Mouse (Mus musculus) MN1 (cell line): ENCODE data around the gene Lmf2.

Experiments
- DNase-seq: peaks from one replicate; pipeline ENCODE4 v3.0.0-alpha.2; 2016; ENCODE audit warnings: low spot score

The Lmf2 gene

DNA sequence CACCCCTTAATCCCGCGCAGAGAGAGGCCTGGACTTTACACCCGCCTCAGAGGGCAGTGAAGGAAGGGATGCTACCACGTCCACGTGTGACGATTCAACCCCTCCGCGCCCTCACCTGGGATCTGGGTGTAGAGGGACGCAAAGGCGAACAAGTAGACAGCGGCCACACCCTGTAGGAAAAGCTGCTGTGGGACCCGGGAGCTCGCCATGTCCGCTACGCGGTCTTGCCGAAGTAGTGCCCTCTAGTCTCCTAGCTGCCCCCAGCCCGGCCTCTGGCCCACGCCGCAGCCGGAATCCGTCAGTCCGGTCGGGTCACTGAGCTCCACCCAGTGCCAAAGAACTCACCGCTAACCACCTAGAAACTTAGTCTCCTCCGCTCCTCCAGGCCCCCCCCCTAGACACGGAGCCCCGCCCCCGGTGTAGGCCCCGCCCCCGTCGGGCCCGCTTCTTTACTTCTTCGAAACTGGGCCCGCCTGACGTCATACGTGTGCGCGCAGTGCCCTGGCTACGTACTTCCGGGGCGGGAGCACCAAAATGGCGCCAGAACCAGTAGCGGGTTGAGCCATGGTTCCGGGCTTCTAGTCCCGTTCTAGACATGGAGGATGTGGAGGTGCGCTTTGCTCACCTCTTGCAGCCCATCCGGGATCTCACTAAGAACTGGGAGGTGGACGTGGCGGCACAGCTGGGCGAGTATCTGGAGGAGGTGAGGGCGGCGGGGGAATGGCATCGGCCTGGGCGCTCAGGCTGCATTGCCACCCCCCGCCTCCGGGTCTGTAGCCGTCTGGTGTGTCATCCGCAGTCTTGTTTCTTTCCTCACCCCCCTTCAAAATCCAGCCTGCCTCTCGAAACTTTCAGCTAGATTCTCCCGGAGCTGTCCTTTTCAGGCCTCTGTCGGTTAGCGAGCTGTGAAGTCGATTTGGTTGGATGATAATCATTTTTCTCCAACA is at the start of gene Lmf2, which contains the start of gene Ncaph2:
Gene Lmf2 (minus strand): TSS at position 419 of the 947 bp plus-strand sequence.
Gene Ncaph2 (plus strand): TSS at position 479 of the 947 bp plus-strand sequence.
- DNase-seq, result peak; percentile 99

DNA sequence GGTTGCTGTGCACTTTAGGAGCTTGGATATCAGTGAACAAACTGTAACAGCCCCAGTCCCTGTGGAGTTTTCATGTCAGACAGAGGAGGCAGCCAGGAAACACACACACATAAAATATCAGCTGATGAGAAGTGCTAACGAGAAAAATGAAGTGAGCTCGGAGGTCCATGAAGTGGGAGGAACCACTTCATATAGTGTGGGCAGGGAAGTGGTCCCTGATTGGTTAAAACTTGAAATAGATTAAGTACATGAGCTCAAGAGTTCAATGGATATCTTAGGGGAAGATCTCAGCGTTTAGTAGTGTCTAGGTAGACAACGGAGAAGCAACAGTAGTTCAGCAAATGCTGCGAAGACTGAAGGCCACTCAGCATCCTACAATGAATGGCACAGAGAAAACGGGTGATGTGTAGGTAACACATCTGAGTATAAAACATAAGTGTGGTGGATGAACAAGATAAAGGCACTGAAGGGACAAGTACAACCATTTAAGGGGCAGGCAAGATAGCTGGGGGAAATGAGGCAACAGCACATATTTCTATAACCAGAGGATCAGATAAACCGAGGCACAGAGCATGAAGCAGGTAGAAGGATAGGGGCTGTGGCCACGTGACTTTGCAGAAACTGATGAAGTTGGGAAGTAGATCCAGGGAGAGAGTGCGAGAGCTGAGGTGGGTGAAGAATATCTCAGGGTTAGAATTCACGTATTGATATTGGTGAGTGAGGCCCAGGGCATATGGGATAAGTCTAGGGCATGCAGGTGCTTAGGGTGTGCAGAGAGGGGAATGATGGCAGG is 49.6 kb upstream of the Lmf2 start:
- no peak for DNase-seq

DNA sequence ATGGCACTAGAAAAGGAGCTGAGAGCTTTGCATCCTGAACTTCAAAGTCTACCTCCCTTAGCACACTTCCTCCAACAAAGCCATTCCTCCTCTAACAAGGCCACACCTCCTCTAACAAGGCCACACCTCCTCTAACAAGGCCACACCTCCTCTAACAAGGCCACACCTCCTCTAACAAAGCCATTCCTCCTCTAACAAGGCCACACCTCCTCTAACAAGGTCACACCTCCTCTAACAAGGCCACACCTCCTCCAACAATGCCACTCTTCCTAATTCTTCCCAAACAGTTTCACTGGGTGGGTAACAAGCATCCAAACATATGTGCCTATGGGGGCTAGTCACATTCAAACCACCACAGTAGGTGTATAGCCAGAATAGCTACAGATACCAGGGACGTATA is 47.0 kb upstream of the Lmf2 start:
- DNase-seq, result no peak

DNA sequence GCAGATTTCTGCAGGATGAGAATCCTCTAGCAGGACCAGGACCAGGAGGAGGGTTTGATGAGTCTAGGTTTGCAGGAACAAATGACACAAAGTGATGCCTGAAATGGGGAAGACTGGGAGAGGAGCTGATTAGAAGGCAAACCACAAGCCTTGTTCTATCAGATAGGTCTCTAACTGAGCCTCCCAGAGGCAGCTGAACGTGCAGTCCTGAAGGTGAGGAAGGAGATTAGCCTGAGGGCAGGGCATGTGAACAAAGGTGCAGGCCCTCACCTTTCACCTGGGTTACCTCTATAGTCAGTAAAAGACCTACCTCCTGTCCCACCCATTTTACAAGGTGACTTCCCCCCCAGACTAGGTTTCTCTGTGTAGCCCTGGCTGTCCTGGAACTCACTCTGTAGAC is 44.3 kb upstream of the Lmf2 start:
- DNase-seq, result no peak

DNA sequence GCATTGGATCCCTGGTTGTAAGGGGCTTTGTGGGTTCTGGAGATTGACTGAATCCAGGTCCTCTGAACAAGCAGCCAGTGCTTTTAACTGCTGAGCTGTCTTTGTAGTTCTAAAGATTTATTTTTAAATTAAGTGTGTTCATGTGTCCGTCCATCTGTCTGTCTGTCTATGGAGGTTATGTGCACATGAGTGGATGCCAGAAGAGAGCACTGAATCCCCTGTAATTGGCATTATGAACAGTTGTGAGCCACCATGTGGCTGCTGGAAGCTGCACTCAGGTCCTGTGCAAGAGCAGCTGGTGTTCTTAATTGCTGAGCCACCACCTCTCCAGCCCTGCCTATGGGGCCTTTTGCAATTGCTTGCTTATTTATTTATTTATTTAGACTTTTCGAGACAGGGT is 42.7 kb upstream of the Lmf2 start:
- no peak for DNase-seq

DNA sequence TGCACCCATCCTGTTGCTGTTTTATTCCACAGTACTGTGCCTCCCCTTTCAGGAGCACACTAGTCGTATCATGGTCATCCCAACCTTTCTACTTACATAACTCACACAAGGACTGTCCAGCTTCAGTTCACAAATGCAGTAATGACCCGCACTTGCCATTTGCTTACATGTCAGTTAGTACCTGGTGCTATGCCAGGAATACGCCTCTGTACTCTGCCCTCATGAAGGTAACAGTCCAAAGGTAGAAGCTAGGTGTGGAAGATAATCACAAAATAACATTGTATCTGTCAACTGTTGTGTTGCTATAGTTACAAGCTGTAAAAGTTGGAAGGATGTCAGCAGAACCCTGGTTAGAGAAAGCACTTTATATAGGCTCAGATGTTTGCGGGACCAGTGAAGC is 41.4 kb upstream of the Lmf2 start:
- DNase-seq, result no peak

DNA sequence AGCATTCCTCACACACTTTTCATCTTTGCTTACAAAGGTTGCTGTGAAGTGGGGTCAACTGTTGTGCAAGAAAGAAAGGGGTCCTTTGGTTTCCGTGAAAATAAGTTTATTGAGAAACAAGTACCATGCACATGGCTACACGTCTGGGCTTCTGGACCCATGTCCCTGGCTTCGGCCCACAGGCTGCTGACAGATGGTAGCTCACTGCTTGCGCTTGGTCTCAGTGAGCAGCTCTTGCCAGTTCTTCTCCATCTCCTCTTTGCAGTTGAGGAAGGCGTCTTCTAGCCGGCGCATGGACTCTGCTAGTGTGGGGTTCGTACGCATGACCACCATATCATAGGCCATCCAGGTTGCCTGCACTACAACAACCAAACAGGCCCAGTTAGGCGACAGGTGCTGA is 34.6 kb upstream of the Lmf2 start:
- DNase-seq, result no peak

DNA sequence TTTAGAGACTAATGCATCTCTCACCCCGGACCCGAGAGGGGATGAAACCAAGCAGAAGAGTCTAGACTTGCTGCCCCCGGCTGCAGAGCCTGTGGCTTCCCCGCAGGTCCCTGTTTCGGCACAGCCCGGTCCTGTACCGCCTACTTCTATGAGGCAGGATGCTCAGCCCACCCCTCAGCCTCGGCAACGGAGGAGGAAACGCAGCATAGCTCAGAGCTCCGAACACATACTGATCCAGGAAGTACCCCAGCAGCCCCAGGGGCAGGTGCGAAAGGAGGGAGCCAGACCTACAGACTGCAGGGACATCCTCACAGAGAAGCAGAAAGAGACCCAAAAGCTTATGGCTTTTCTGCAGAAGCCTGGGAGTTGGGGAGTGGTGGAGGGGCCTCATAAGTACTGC is 31.7 kb upstream of the Lmf2 start:
- DNase-seq, result no peak

DNA sequence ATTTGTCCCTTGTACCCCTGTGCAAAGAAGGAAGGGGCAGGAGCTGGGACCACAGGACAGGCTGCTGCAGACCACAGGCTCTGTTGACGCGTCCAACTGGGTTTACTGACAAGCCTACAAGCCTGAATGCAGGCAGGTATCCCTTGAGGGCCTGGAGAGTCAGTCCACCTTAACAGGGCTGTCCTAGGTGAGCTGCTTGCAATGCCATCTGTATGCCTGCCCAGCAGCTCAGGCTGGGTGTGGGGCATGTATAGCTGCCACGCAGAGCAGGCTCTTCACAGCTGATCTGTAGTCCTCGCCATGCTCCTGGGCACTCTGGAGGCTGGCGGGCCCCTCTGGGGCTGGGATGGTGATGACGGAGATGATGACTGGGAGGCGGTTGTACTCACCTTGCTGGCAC is 29.2 kb upstream of the Lmf2 start, which contains the start of gene Klhdc7b:
Gene Klhdc7b (plus strand): TSS at position 301 of the 400 bp plus-strand sequence.
- no peak for DNase-seq

DNA sequence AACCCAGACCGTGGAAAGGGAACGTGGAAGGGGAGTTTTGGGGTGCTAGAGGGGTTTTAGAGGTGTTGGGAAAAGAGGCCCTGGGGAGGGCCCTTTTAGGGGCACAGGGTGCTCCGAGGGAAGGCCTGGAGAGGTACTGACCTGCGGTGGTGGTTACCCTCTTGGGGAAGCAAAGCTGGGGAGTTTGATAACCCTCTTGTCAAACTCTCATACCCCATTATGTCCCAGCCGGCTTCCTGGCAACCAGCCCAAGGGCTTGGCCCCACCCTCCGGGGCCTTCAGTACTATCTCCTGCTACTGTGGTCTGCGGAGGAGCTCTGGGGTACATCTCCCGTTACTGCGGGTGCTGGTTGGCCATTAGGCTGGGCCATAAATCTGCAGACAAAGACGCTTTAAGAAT is 24.0 kb upstream of the Lmf2 start:
- DNase-seq, result no peak

DNA sequence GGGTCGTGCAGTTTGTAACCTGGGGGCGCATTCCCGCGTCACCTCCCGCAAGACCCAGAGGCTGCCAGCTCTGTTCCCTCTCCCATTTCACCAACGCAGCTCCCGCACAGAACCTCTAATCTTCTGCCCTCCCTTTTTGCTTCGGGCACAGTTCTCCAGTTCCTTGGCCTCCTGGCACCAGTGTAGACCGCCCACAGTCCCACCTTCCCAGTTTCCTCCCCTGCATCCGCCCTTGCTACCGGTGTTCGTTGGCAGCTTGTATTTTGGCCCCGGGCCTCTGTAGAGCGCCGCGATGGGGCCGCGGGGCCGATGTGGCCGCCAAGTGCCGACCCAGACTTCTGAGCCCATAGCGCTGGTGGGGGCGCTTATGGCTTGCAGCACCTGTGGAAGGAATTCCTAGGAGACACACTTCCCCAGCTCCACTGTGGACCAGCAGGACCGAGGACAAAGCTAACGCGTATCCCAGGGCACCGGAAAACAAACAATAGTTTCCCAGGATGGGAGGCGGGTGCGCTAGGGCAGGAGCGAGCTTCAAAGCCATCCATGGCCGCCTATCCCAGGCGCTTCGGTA is 23.5 kb upstream of the Lmf2 start, which contains the start of gene Odf3b:
Gene Odf3b (minus strand): TSS at position 452 of the 571 bp plus-strand sequence.
- no peak for DNase-seq

DNA sequence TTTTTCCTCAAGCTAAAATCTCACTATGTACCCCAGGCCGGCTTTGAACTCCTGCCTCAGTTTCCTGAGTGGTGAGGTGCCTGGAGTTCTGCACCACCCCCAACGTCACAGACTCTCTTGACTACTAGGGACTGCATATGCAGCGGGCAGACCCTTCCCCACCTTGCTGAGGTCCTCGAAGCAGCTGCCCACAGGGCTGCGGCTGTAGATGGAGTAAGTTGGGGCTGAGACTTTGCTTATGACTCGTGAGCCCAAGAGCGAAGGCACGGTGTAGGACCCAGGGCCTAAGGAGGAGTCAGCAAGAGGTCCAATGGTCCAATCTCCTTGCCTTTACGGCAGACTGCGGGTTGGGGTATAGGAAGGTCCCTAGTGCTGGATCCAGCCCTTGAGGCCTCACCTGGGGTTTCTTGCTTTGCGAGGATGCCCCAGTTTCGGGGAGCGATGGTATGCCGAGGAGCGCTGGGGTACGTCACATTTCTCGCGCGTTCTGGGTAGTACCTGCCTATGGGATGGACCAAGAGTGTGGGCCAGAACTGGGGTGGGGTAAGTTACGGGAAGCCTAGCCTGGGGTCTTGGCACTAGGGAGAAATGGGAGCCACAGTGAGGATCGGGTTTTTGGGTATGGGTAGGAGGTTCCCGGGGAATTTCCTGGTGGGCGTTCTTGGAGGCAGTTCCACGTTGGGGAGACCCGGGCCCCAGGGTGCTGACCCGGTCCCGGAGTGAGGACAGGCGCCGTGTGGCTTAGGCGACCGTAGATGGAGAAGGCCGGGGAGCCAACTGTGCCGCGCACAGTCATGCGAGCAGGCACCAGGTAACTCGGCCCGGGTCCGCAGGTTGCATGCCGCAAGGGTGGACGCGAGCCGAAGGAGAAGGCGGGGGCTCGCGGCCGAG is 22.7 kb upstream of the Lmf2 start:
- no peak for DNase-seq

DNA sequence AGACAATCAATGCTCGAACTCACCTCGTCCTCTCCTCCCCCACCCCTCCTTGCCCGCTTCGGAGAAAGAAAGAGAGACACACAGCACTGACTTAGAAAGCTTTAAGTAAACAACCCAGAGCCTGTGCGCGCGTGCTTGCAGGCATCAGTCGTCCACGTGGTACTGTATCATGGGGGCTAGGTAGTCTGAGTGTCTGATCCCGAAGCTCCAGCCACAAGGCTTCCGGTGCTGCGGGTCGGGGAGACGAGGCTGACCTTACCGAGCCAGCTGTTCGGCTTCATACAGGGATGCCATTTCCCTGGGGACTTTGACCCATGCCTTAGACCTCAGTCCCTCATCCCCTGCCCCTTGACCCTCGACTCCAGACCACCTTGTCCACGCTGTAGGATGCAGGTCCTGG is 21.9 kb upstream of the Lmf2 start:
- no peak for DNase-seq

DNA sequence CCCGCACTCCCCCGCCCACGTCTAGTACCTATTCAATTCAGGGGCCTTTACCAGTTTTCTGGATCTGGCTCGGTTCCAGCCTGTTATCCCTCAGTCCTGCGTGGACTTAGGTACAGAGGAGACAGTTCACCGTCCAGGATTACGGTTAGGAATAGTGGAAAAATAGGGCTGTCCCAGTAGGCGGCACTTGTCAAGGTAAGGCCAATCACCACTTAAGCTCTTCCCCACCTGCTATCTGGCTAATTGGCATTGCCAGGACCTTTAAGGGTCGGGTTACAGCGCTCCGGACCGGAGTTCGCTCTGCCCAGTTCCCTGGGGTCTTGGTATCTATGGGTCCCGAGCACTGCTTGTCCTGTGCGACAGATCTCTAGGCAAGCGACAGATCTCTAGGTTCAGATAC is 21.5 kb upstream of the Lmf2 start, which contains the start of gene Tymp:
Gene Tymp (minus strand): TSS at position 83 of the 400 bp plus-strand sequence.
- no peak for DNase-seq

DNA sequence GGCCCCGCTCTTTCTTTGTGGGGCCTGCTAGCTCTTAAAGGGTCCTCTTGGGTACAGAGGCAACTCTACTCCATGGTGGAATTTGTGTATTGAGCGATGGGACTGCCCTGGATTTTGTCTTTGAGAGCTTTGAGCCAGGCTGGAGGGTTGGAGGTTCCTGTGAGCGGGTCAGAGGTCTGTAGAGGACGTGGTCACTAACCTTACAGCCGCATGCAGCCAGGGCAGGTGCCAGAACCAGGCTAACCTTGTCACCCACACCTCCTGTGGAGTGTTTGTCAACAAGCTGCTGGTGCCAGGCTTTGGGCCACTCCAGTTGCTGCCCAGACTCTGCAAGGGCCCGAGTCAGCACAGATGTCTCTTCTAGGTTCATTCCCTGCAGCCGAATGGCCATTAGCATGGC is 20.6 kb upstream of the Lmf2 start:
- DNase-seq, result no peak

DNA sequence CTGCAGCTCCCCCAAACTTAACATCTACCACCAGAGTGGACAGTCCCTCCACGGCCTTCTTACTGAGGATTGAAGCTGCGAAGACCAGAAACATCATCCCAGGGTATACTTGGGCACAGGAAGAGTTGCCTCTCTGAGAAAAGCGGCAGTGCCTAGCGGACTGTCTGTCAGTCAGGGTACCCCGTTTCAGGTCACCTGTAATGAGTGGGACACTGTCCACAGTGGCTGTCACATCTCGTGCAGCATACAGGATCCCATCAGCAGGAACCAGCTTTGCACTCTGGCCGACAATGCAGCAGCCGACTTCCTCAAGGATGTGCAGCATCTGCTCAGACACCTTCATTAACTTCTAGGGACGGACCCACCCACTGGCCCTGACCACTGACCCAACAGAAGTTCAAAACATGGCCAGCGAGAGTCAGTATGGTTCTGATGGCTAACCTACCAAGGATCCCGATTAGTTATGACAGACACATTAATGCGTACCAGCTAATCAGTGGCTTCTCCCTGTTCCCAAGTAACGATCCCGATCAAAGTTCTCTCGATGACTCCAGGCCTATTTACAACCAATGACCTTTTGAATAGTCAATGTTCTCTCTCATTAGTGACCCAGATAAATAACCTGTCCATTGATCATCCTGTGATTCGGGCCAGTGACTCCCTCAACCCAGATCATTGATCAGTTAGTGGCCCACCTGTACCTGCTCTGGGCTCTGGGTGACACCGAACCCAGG is 19.5 kb upstream of the Lmf2 start:
- DNase-seq, result no peak

DNA sequence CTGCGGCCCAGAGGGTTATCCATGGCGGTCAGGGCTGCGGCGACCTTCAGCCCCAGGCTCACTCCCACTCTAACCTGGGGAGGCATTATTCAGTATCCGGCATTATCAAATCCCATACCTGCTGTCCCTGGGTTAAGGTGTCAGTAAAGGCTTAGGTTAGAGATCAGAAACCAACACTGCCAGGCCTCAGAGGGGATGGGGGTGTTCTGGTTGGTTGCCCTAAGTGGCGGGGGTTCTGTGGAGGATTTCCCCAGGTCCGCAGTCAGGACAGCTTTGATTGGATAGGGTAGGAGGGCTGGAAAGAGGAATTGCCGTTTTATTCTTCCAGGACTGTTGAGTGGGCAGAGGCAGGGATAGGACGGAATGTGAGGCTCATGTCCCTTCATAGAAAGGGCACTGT is 18.9 kb upstream of the Lmf2 start:
- no peak for DNase-seq

DNA sequence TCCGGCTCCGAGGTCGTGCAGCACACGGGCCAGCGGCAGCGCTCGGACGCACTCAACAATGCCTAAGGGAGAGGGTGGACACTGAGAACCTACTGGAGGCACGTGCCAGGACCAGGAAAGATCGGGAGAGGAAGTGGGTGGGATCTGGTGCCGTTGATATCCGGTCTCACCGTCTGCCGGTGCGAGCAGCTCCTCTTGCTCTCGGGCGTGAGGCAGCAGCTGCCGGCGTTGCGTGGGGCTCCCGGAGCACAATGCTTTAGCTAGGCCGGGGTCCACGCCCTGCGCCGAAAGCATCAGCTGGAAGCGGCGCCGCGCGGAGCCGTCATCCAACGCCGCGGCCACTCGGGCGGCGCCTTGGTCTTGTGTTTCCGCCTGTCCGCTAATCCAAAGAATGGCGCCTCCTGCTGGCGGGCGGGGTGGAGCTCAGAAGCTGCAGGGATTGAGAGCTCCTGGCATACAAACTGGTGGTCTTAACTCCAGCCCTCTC is 18.3 kb upstream of the Lmf2 start, which contains the start of gene Sco2:
Gene Sco2 (minus strand): TSS at position 85 of the 487 bp plus-strand sequence.
- peak; percentile 92 for DNase-seq

DNA sequence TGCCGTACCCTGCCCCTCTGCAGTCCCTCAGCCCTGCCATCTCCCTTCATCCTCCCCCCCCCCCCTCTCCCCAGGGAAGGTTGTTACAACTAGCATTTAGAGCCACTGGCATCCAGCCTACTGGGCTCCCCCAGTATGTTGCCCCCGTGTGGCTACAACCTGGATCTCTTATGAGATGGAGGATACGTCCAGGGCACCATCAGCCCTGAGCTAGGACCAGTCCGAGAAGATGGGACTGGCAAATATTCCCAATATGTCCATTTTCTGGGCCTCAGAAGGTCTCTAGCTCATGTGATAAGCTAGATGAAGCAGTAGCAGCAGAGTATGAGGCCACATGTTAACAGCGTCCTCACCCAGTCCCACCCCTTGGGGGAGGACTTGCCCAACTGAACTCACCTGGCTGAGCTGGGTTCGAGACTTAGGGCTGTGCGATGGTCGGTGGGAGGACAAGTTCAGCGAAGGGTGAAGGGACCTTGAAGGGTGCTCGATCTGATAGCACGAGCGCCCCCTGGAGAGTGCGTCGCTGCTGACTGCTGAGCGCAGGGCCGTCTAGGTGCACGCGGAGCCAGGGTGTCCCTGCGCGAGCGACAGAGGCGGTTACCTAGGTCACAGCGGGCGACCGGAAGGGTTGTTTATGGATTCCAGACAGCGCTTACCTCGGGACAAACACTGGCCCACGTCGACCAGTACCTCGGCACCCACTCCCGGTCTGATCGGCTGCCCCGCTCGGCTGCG is 17.7 kb upstream of the Lmf2 start:
- DNase-seq, result peak; percentile 93

DNA sequence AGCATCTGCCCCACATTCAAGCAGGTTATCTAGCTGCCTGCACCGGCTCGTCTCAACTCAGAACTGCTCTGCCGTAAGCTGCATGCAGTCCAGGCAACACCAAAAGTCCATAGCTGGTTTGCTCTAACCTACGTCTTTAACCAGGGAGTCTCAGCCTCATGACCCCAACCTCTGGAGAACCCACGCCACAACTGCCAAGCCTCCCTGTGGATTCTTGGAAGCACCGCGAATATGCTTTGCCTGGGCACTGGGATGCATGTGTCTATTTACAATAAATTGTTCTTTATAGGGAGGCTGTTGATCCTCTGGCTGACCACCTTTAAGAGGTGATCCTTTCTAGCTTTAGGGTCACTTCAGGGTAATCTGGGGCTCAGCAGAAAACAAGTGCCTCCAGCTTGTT is 17.1 kb upstream of the Lmf2 start:
- no peak for DNase-seq
